Mouse (Mus musculus) heart, adult 2 months (tissue): ENCODE measurements around the gene Fblim1.

Experiments
- CTCF ChIP-seq: fragments of 200-600 bp; IDR thresholded peaks from 2 replicates; pipeline ENCODE4 v1.8.1; 2022; ENCODE audit warnings: antibody characterized with exemption, mild to moderate bottlenecking, moderate library complexity
- EP300 ChIP-seq: fragments of 200-500 bp; IDR thresholded peaks from 2 replicates; pipeline ENCODE4 v1.6.1; 2011; ENCODE audit warnings: low read depth, low read length, control low read depth; ENCODE audit not compliant: insufficient read depth
- POLR2A ChIP-seq: fragments of 200-500 bp; IDR thresholded peaks from 2 replicates; pipeline ENCODE4 v1.6.1; 2011; ENCODE audit warnings: mild to moderate bottlenecking, low read depth, low read length, control low read depth; ENCODE audit not compliant: insufficient read depth

GRCm38 (mm10) chr4:141624134-141624533 lies 18.2 kb upstream of the Fblim1 start:
- TF ChIP-seq POLR2A (no peak), CTCF (no peak), EP300 (no peak)
